Mouse (Mus musculus): Measurements from ENCODE around the gene Sptbn2. TPM values are rescaled to one million over a fixed set of nuclear protein-coding genes. Genes with fewer than 3 reads are reported as not detected.

Gene Sptbn2
- total and polyA plus RNA-seq, 2 experiments from 2014 or later = 17.9 to 143 TPM

- Histone ChIP-seq H3K4me3 (ENCODE audit: low read length) (no peak overlapping the region), H3K27me3 (ENCODE audit: insufficient read depth, low read length) (no peaks in the 10 kb centered on the region), H3K9me3 (ENCODE audit: low read length) (no peaks in the 10 kb centered on the region), H3K36me3 (ENCODE audit: insufficient read depth, low read length) (peaks cover 59% of the 10 kb centered on the region), H3K4me1 (ENCODE audit: insufficient read depth, low read length) (no peaks in the 10 kb centered on the region), H3K9ac (replicated peaks; ENCODE audit: low read length) (no peak overlapping the region), H3K4me2 (ENCODE audit: low read depth, low read length) (no peak overlapping the region), H3K27ac (no peak overlapping the region)
- TF ChIP-seq CTCF (IDR thresholded peaks at IDR 0.05; ENCODE audit: low read depth) = no peak
- WGBS = 93% methylated on average over 5 of the region's 5 CpGs
- DNase-seq (ENCODE audit: low spot score) (no peak), ATAC-seq (no peak)
These were observed 28.8 kb downstream of the Sptbn2 start for GRCm38 (mm10) chr19:4739762-4740161.

- DNase-seq (ENCODE audit: low spot score) (no peak), ATAC-seq (no peak)
- H3K4me2 ChIP-seq (ENCODE audit: low read depth, low read length) = no peak overlapping the region
- WGBS = 85% methylated on average over 10 of the region's 10 CpGs
- H3K36me3 ChIP-seq (ENCODE audit: insufficient read depth, low read length) = peaks cover 71% of the 10 kb centered on the region
- no peak overlapping the region for H3K9ac ChIP-seq (replicated peaks; ENCODE audit: low read length)
- TF ChIP-seq CTCF (IDR thresholded peaks at IDR 0.05; ENCODE audit: low read depth) = no peak
- no peak overlapping the region for H3K4me3 ChIP-seq (ENCODE audit: low read length)
- H3K27ac ChIP-seq = no peak overlapping the region
- no peaks in the 10 kb centered on the region for H3K4me1 ChIP-seq (ENCODE audit: insufficient read depth, low read length)
- no peaks in the 10 kb centered on the region for H3K9me3 ChIP-seq (ENCODE audit: low read length)
- no peaks in the 10 kb centered on the region for H3K27me3 ChIP-seq (ENCODE audit: insufficient read depth, low read length)
These were observed 30.5 kb downstream of the Sptbn2 start for GRCm38 (mm10) chr19:4741482-4741881.

DNA sequence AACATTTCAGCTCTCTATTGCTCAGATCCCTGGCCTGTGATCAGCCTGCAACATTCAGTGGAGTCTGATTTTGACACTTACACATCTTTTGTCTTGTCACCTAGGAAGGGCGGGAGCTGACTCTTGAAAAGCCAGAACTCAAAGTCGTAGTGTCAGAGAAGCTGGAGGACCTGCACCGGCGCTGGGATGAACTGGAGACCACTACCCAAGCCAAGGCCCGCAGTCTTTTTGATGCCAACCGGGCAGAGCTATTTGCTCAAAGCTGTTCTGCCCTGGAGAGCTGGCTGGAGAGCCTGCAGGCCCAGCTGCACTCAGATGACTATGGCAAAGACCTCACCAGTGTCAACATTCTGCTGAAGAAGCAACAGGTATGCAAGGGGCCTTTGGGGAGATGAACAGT is 31.3 kb downstream of the Sptbn2 start:
- WGBS = 90% methylated on average over 6 of the region's 6 CpGs

GRCm38 (mm10) chr19:4743524-4743923 is 32.6 kb downstream of the Sptbn2 start:
- WGBS = 44% methylated on average over 5 of the region's 5 CpGs
- H3K27ac ChIP-seq = no peak overlapping the region
- ATAC-seq = no peak

More for the DNA sequence above, 31.3 kb downstream of the Sptbn2 start:
- Histone ChIP-seq H3K4me3 (ENCODE audit: low read length) (no peak overlapping the region), H3K27me3 (ENCODE audit: insufficient read depth, low read length) (no peaks in the 10 kb centered on the region), H3K9me3 (ENCODE audit: low read length) (no peaks in the 10 kb centered on the region), H3K9ac (replicated peaks; ENCODE audit: low read length) (no peak overlapping the region), H3K36me3 (ENCODE audit: insufficient read depth, low read length) (peaks cover 71% of the 10 kb centered on the region), H3K4me1 (ENCODE audit: insufficient read depth, low read length) (no peaks in the 10 kb centered on the region), H3K27ac (no peak overlapping the region), H3K4me2 (ENCODE audit: low read depth, low read length) (no peak overlapping the region)
- no peak for DNase-seq (ENCODE audit: low spot score)
- no peak for TF ChIP-seq CTCF (IDR thresholded peaks at IDR 0.05; ENCODE audit: low read depth)
- no peak for ATAC-seq

GRCm38 (mm10) chr19:4744026-4744425 is 33.1 kb downstream of the Sptbn2 start:
- H3K4me1 ChIP-seq (ENCODE audit: insufficient read depth, low read length) = no peaks in the 10 kb centered on the region
- H3K4me3 ChIP-seq (ENCODE audit: low read length) = no peak overlapping the region
- no peak overlapping the region for H3K27ac ChIP-seq
- no peak for TF ChIP-seq CTCF (IDR thresholded peaks at IDR 0.05; ENCODE audit: low read depth)
- DNase-seq (ENCODE audit: low spot score) (no peak), ATAC-seq (no peak)
- H3K4me2 ChIP-seq (ENCODE audit: low read depth, low read length) = no peak overlapping the region
- H3K36me3 ChIP-seq (ENCODE audit: insufficient read depth, low read length) = peaks cover 79% of the 10 kb centered on the region
- no peaks in the 10 kb centered on the region for H3K27me3 ChIP-seq (ENCODE audit: insufficient read depth, low read length)
- H3K9ac ChIP-seq (replicated peaks; ENCODE audit: low read length) = no peak overlapping the region
- no peaks in the 10 kb centered on the region for H3K9me3 ChIP-seq (ENCODE audit: low read length)
- WGBS = 82% methylated on average over 14 of the region's 14 CpGs

More at GRCm38 (mm10) chr19:4743524-4743923, 32.6 kb downstream of the Sptbn2 start:
- no peak overlapping the region for H3K4me2 ChIP-seq (ENCODE audit: low read depth, low read length)
- H3K27me3 ChIP-seq (ENCODE audit: insufficient read depth, low read length) = no peaks in the 10 kb centered on the region
- peak; percentile 73 for DNase-seq (ENCODE audit: low spot score)
- peak; percentile 74 for TF ChIP-seq CTCF (IDR thresholded peaks at IDR 0.05; ENCODE audit: low read depth)
- no peaks in the 10 kb centered on the region for H3K4me1 ChIP-seq (ENCODE audit: insufficient read depth, low read length)
- no peak overlapping the region for H3K4me3 ChIP-seq (ENCODE audit: low read length)
- H3K9me3 ChIP-seq (ENCODE audit: low read length) = no peaks in the 10 kb centered on the region
- no peak overlapping the region for H3K9ac ChIP-seq (replicated peaks; ENCODE audit: low read length)
- peaks cover 74% of the 10 kb centered on the region for H3K36me3 ChIP-seq (ENCODE audit: insufficient read depth, low read length)

- Histone ChIP-seq H3K9ac (replicated peaks; ENCODE audit: low read length) (no peak overlapping the region; the same call in 1 of the 2 replicates), H3K36me3 (ENCODE audit: insufficient read depth, low read length) (peaks cover 74% of the 10 kb centered on the region), H3K27ac (no peak overlapping the region), H3K27me3 (ENCODE audit: insufficient read depth, low read length) (no peaks in the 10 kb centered on the region), H3K4me2 (ENCODE audit: low read depth, low read length) (no peak overlapping the region), H3K4me3 (ENCODE audit: low read length) (no peak overlapping the region), H3K9me3 (ENCODE audit: low read length) (no peaks in the 10 kb centered on the region), H3K4me1 (ENCODE audit: insufficient read depth, low read length) (no peaks in the 10 kb centered on the region)
- ATAC-seq (no peak), DNase-seq (ENCODE audit: low spot score) (peak; percentile 59)
- no peak for TF ChIP-seq CTCF (IDR thresholded peaks at IDR 0.05; ENCODE audit: low read depth)
- 54% methylated on average over 9 of the region's 9 CpGs for WGBS
These were observed 34.1 kb downstream of the Sptbn2 start for GRCm38 (mm10) chr19:4745057-4745456.

- H3K9ac ChIP-seq (replicated peaks; ENCODE audit: low read length) = no peak overlapping the region; the same call in 1 of the 2 replicates
- no peak for TF ChIP-seq CTCF (IDR thresholded peaks at IDR 0.05; ENCODE audit: low read depth)
- H3K4me3 ChIP-seq (ENCODE audit: low read length) = no peak overlapping the region
- ATAC-seq (no peak), DNase-seq (ENCODE audit: low spot score) (no peak)
- peaks cover 78% of the 10 kb centered on the region for H3K36me3 ChIP-seq (ENCODE audit: insufficient read depth, low read length)
- WGBS = 88% methylated on average over 10 of the region's 10 CpGs
- H3K9me3 ChIP-seq (ENCODE audit: low read length) = no peaks in the 10 kb centered on the region
- no peak overlapping the region for H3K4me2 ChIP-seq (ENCODE audit: low read depth, low read length)
- no peaks in the 10 kb centered on the region for H3K4me1 ChIP-seq (ENCODE audit: insufficient read depth, low read length)
- H3K27ac ChIP-seq = no peak overlapping the region
- H3K27me3 ChIP-seq (ENCODE audit: insufficient read depth, low read length) = no peaks in the 10 kb centered on the region
These were observed 34.7 kb downstream of the Sptbn2 start for GRCm38 (mm10) chr19:4745681-4746080.
